Mouse (Mus musculus): Measurements from ENCODE around the gene Ttc8.

- no peak for TF ChIP-seq POLR2A (IDR thresholded peaks at IDR 0.05; ENCODE audit: insufficient read depth, low read depth, low read length)
- no peak for TF ChIP-seq CTCF (IDR thresholded peaks at IDR 0.05; ENCODE audit: insufficient read depth, low read depth, low read length)
Observed at GRCm38 (mm10) chr12:98957455-98957854, 37.1 kb downstream of the Ttc8 start.

Measured in olfactory bulb, adult 2 months (tissue).